Mouse (Mus musculus) lung, postnatal 25 days (tissue): ENCODE measurements around the gene Rnf144b.
A peak's percentile ranks its signal among the peaks of the same experiment; 100 is the strongest.

ENCODE experiments used
- DNase-seq: peaks from one replicate; pipeline ENCODE4 v3.0.0; 2022; ENCODE audit warnings: low spot score

Rnf144b gene

GRCm38 (mm10) chr13:47180776-47181175 lies 58.3 kb downstream of the Rnf144b start:
- no peak for DNase-seq

GRCm38 (mm10) chr13:47182366-47182765 lies 59.9 kb downstream of the Rnf144b start:
- no peak for DNase-seq

- DNase-seq, result no peak
Observed at GRCm38 (mm10) chr13:47183033-47183730, 60.7 kb downstream of the Rnf144b start.

GRCm38 (mm10) chr13:47183771-47184170 lies 61.3 kb downstream of the Rnf144b start:
- no peak for DNase-seq

GRCm38 (mm10) chr13:47187836-47188235 lies 65.4 kb downstream of the Rnf144b start:
- no peak for DNase-seq

GRCm38 (mm10) chr13:47189971-47190370 lies 67.5 kb downstream of the Rnf144b start:
- DNase-seq, result peak; percentile 26

GRCm38 (mm10) chr13:47192200-47192599 lies 69.7 kb downstream of the Rnf144b start:
- no peak for DNase-seq

GRCm38 (mm10) chr13:47192771-47193170 lies 70.3 kb downstream of the Rnf144b start:
- DNase-seq, result no peak

- peak; percentile 92 for DNase-seq
Observed at GRCm38 (mm10) chr13:47193326-47194153, 71.1 kb downstream of the Rnf144b start.

GRCm38 (mm10) chr13:47194695-47195094 lies 72.2 kb downstream of the Rnf144b start:
- DNase-seq, result no peak

GRCm38 (mm10) chr13:47195491-47195890 lies 73.0 kb downstream of the Rnf144b start:
- no peak for DNase-seq

- DNase-seq, result peak; percentile 31
Observed at GRCm38 (mm10) chr13:47200011-47200670, 77.7 kb downstream of the Rnf144b start.

- peak; percentile 44 for DNase-seq
Observed at GRCm38 (mm10) chr13:47201962-47202624, 79.6 kb downstream of the Rnf144b start.

GRCm38 (mm10) chr13:47210496-47210895 lies 88.0 kb downstream of the Rnf144b start:
- no peak for DNase-seq

- DNase-seq, result no peak
Observed at GRCm38 (mm10) chr13:47210992-47211391, 88.5 kb downstream of the Rnf144b start.

GRCm38 (mm10) chr13:47211581-47211980 lies 89.1 kb downstream of the Rnf144b start:
- no peak for DNase-seq

GRCm38 (mm10) chr13:47213817-47214216 lies 91.4 kb downstream of the Rnf144b start:
- no peak for DNase-seq

GRCm38 (mm10) chr13:47214895-47215294 lies 92.4 kb downstream of the Rnf144b start:
- DNase-seq, result no peak

- DNase-seq, result peak; percentile 55
Observed at GRCm38 (mm10) chr13:47215815-47216585, 93.5 kb downstream of the Rnf144b start.

- DNase-seq, result peak; percentile 57
Observed at GRCm38 (mm10) chr13:47217107-47217571, 94.7 kb downstream of the Rnf144b start.

GRCm38 (mm10) chr13:47218351-47218750 lies 95.9 kb downstream of the Rnf144b start:
- DNase-seq, result no peak
